Mouse (Mus musculus) embryo, embryonic 10 days (tissue): Measurements from ENCODE around the gene Cdc42ep4.

Source experiments
- DNase-seq: peaks from one replicate; pipeline ENCODE4 v3.0.0-alpha.2; 2015; ENCODE audit warnings: low spot score

Gene Cdc42ep4

DNA sequence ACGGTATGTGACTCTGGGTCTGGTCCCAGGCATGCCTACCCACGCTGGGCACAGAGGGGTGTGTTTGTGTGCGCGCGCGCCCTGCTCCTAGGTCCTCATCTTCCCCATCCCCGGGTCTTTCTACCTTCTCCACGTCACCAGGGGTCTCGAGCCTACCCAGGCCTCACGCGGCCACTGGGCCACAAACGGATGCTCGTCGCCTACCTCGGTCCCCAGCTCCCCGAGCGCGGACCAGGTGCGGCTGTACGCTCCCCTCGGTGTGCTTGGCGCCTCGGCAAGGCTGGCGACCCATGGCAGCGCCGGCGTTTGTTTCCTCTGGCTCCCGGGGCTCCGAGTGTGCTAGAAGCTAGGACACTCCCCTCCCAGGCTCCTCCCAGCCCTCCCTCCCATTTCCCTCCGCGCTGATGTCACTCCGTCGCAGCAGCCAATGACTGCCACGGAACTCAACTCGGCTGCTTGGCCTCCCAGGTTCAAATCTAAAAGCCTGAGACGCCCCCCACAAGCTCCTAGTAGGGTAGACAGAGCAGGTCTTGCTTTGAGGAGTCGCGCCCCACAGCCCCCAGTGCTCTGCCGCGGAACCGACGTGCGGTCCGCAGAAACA is at the start of gene Cdc42ep4:
Gene Cdc42ep4, minus strand, starts transcription at position 398 of the 601 bp plus-strand sequence.
- peak; percentile 95 for DNase-seq

DNA sequence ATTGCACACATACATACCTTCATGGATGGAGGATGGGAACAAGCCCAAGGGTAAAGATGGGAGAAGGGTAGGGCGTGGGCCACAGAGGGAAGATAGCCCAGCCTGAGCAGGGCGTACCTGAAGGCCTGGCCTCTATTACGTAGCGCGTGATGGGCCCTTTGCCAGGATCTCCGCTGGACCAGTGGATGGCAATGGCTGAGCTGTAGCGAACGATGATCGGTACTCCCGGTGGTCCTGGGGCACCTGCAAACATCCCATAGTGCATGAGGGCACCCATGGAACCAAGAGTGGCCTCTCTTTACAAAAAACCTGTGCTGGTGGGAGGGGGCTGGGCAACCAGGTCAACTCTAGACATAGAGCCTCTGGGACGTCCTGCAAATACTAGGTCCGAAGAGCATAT is 48.3 kb upstream of the Cdc42ep4 start:
- no peak for DNase-seq

DNA sequence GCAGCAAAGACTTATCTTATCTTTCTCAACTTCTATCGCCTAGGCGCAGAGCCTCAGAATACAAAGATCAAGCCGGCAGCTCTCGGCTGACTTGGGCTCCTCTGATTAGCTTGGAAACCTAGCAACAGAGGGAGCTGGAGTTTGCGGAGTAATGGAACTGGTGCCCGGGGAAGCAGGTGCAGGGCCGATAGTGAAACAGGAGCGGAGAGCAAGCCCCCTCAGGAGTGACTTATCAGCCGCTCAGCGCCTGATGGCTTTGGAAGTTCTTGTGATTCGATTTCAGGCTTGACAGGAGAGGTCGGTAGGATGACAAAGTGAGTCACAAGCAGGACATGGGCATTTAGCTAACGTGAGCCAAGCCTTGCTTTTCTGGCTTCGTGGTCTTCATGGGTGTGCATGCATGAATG is 47.4 kb upstream of the Cdc42ep4 start:
- DNase-seq = no peak

- DNase-seq = no peak
Measured at GRCm38 (mm10) chr11:113798011-113798410, 46.3 kb upstream of the Cdc42ep4 start.

DNA sequence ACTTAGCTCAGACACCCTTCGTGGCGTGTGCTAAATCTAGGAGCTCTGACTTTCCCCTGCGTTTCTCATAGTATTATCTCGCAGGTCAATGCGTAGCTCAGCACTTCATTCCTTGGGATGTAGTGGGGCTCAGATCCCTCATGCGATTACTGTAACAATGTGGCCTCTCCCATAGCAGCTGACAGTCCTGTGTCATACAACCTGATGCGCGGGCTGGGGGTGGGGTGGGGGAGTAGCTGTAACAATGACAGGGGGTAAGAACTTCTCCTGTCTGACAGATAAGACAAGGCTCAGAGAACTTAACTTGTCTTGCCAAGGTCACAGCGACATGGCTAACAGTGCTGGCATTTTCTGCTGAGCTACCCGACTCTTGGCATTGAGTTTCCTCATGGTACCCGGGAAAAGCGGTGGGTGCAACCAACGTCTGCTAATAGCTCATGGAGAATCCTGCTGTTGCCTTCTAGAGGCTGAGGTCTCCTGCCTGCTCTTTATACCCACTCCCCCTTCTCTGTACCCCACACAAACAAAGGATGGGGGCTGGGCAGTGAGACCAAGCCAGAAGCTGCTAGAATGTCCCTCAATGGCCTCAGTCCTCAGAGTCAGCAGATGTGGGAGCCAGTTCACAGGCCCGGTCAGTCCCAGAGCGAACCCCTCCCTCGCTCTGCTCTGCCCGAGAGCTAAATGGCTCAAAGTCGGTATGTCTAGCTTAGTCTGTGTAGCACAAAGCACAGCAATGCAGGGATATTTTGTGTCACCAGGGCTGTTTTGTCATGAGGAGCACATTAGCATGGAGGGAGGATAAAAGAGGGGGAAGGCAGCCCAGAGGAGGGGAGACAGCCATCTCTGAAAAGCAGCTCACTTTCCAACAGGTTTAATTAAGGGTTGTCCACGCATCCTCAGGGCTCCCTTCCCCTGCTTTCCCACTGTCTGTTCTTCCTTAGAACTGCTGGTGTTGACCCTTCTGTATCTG is 45.6 kb upstream of the Cdc42ep4 start:
- DNase-seq = no peak

GRCm38 (mm10) chr11:113795846-113796245 is 44.2 kb upstream of the Cdc42ep4 start:
- no peak for DNase-seq

- DNase-seq = peak; percentile 53
Measured at GRCm38 (mm10) chr11:113791357-113792215, 39.9 kb upstream of the Cdc42ep4 start.

DNA sequence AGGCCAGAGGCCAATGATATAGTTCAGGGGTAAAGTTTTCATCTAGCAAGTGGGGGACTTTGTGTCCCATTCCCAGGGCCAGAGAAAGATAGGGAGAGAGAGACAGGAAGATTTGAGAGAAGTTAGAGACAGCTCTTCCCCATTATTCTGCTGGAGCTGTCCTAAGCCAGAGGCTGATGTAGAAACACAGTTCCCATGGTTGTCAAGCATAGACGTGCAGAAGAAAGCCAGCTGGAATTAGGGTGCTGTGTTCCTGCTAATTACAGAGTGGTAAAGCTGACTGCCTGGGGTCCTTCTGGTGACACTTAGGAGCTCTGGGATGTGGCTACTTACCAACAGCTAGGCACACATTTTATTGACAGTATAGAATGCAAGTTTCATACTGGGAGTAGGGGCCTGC is 37.4 kb upstream of the Cdc42ep4 start:
- DNase-seq = no peak

GRCm38 (mm10) chr11:113788183-113788789 is 36.6 kb upstream of the Cdc42ep4 start:
- peak; percentile 55 for DNase-seq

DNA sequence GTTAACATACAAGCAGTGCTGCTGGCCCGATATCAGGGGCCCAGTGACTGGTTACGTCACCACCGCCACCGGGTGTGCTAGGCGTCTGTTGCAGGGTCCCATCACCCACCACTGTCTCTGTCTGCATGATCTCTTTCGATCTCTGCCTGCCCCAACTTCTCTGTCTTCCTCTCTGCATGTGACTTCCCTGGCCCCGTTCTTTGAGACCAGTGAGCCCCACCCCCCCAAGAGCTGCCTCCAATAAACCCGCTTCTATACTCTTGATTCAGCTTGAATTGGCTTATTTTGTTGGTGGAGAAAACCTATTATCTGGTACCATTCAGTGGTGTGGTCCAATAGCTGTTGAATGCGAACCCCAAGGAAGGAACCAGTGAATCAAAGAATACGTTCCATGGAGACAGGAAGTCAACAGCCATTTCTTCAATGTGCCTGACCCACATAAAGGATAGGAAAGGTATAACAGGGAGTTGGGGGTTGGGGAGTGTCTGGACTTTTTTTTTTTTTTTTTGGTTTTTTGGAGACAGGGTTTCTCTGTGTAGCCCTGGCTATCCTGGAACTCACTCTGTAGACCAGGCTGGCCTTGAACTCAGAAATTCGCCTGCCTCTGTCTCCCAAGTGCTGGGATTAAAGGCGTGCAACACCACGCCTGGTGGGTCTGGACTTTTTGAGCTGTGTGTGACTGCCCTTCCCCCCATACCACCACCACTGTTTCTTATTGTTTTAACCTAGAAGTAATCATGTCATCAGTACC is 35.9 kb upstream of the Cdc42ep4 start:
- DNase-seq = no peak

DNA sequence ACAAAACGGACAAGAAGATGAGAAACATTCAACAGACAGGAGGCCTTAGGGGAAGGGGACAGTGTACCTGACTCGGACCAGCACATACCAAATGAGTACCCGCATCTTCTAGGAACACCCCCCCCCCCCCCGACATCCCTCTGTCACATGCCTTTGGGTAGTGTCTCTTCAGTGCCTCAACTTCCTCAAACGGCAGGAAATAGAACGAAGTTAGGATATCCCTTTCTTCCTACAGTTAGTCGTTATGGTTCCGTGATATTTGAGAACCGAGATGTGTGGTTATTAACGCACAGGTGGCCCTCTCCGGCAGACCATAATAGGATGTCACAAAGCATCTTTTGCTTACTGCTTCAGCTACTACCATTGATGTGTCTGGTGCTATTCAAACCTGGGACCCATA is 35.3 kb upstream of the Cdc42ep4 start:
- no peak for DNase-seq

DNA sequence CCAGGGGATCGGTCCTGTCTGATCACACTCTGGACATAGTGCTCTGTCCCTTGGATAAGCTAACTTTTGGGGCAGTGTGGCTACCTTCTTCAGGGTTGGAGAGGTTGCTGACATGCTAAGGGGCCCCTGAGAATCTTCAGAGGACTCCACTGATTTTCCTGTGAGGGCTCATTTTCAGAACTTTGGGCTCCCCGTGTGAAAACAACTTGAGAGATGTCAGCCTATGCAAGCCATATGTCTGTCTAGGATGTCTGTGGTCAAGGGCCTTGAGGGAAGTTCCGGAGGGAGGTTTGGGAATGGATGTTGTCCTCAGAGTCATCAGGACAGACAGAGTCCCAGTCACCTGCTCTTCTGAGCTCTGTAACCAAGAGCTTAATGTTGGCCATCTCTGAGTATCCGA is 34.7 kb upstream of the Cdc42ep4 start:
- DNase-seq = no peak

DNA sequence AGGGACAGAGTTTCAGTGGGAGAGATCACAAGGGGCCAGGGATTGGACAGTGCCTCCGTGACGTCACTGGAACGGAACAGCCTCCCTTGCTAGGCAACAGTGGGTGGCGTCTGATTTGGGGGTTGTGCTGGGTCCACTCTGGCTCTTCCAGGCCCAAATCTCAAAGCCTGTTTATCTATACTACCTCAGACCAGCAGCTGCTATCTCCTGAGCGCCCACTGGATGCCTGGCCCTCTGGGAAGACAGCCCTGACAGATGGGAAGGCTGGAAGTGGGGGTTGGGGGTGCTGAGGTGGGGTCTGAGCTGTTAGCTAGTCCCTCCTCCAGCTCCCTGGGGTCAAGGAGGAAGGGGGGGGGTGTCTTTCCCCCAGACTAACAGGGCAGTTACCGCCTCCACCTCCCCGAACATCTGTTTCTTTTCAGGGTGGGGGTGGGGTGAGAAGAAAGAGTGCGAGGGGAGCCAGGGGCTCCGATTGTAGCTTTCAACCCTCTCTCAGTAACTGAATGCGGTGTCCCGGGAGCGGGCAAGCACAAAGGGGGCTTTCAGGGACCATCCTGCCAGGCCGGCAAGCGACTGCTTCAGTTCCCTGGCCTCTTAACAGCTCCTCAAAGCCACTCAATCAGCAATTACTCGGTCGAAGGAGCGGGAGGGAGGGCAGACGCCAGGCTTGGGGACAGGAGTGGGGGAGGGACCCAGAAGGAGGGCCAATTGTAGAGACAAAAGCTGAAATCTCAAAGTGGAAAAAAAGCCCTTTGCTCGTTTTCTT is 33.9 kb upstream of the Cdc42ep4 start:
- peak; percentile 97 for DNase-seq

DNA sequence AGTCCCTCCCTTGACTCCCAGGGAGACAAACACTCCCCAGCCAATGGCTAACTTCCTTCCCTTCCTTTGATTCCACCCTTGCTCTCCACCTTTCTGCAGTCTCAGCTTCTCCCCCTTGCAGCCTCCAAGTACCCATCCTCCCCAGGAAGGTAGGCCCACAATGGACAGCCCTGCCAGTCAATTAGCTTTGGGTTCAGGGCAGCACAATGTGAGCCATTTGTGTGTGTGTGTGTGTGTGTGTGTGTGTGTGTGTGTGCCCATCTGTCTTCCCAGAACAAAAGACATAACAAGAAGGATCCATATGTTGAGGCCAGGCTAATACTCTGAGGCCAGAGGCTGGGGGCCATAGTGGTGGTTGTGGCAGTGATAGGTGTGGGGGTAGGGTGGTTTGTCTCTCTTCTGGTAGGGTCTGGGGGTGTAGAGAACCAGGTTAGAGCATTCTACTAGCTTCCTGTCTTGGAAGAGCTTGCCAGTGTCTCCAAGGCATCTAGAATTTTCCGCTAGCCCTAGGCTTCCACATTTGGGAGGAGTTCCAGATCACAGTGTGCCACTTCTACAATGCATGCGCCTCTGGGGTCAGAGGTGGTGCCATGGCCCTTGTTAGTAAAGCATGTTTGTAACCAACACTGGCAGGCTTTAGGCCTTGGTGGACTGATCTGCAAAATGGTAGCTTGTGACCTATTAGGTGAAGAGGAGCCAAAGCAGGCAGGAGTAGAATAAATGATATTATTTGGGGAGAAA is 33.1 kb upstream of the Cdc42ep4 start:
- no peak for DNase-seq

DNA sequence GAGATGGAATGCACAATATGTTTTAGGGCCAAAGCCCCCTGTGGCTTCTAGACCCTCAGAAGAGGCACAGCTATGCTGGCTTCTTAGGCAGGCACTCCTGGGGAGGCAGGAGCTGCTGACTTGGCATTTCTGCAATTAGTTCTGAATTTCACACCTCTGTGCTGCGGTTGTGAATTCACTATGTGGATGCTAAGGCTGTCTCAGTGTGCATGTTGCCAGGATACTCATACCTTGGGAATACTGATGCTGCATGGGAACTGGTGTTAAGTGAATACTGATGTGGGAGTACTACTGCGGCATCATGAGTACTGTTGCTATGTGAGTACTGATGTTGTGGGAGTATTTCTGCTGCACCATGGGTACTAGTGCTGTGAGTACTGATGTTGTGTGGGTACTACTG is 30.8 kb upstream of the Cdc42ep4 start:
- DNase-seq = no peak

- no peak for DNase-seq
Measured at GRCm38 (mm10) chr11:113782006-113782405, 30.3 kb upstream of the Cdc42ep4 start.

- peak; percentile 67 for DNase-seq
Measured at GRCm38 (mm10) chr11:113779680-113780041, 28.0 kb upstream of the Cdc42ep4 start.

DNA sequence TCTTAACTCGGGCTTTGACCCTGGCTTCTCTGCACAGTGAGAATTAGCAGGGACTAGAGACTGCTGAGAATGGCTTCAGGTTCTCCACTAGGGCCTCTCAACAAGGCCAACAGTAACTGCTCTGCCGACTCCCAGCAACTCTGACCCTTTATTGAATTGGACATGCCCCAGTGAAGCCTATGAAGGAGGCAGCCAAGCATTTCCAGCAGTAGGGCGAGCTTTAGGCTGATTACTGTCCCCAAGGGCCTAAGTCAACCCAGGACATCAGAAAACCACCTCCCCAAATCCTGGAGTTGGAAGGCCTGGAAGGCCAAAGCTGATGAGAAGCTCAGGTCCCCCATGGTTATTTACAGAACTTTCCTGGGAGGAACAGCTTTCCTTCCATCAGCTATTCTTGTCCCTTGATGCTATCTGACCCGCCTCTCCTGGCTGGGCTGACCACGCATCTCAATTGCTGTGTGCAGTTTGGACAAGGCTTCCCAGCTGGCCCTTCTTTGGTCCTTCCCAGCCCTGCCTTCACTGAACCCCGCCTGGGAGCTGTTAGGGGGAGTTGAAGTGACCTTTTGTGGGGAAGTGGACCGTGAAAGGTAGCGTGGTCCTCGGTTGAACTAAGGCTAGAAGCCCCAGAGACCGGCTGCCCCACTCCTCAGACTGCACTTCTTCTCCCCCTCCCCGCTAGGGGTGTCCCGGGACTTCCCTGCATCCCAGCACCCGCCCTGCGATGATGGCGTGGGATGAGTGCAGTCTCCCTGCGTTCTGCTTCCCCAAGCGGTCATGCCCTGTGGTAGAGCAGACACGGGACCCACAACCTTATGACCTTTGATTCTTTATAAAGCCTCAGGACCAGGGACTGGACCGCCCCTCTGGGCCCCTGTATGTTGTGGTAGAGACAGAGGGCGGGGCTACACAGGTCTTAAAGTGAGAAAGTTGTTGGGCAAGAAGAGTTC is 27.3 kb upstream of the Cdc42ep4 start:
- peak; percentile 62 for DNase-seq
